Mouse (Mus musculus) heart, embryonic 10.5 days (tissue): Measurements from ENCODE around the gene Tctn3. TPM values are rescaled to one million over a fixed set of nuclear protein-coding genes. Genes with fewer than 3 reads are reported as not detected.
"Not testable (repeated sequence)": the region's sequence is repeated elsewhere in the genome, so short reads cannot be mapped to it uniquely, and the experiment has no call there.

ENCODE experiments used
- DNase-seq: peaks from one replicate; pipeline ENCODE4 v3.0.0-alpha.2; 2017; ENCODE audit warnings: low spot score
- H3K27ac ChIP-seq: fragments of 300-500 bp; sonication (generic); 2 replicates; pipeline ENCODE4 v1.5.1; 2016; ENCODE audit warnings: mild to moderate bottlenecking
- H3K27me3 ChIP-seq: fragments of 300-500 bp; sonication (generic); 2 replicates; pipeline ENCODE4 v1.6.1; 2016; ENCODE audit warnings: mild to moderate bottlenecking; ENCODE audit not compliant: poor library complexity, insufficient read depth, severe bottlenecking
- H3K36me3 ChIP-seq: fragments of 300-500 bp; sonication (generic); 2 replicates; pipeline ENCODE4 v1.6.1; 2016; ENCODE audit warnings: mild to moderate bottlenecking, moderate library complexity
- H3K4me1 ChIP-seq: fragments of 300-500 bp; sonication (generic); 2 replicates; pipeline ENCODE4 v1.6.1; 2016; ENCODE audit warnings: mild to moderate bottlenecking
- H3K4me3 ChIP-seq: fragments of 300-500 bp; sonication (generic); 2 replicates; pipeline ENCODE4 v1.5.1; 2016; ENCODE audit warnings: mild to moderate bottlenecking, moderate library complexity
- H3K9me3 ChIP-seq: fragments of 300-500 bp; sonication (generic); 2 replicates; pipeline ENCODE4 v1.6.1; 2016; ENCODE audit warnings: mild to moderate bottlenecking, moderate library complexity
- WGBS: fragments of 180-500 bp; shearing (Covaris S2); methylation state at CpG from one replicate; pipeline ENCODE4 v1.1.7; 2016; 5-methylcytosine and 5-hydroxymethylcytosine counted together
- polyA plus RNA-seq: library from polyadenylated mRNA; unstranded; fragments of >200 nt; fragmentation: Nextera tagmentation; extraction: Ambion mirVana; gene quantifications from 2 replicates; pipeline ENCODE4 v1.2.1, GENCODE M21; 2016

Tctn3 gene
- polyA plus RNA-seq, 1 experiment from 2014 or later: 9.0 TPM

DNA sequence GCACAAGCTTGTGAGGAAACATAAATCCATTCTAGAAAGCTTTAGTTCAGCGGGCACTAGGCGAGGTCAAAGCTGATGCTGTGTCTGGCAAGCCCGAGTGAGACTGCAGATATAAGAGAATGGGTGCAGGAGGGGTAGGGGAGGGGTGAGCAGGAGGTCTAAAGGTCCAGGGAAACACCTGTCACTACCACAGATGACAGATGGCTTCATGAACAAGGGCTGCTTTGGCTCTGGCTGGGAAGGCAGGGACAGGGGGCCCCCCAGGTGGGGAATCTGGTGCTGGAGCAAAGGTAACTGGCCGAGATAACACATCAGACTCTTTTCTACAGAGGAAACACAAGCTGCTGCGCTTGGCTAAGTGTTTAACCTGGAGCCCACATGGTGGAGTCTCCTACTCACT, 36.6 kb downstream of the Tctn3 start:
- WGBS: 69% methylated on average over 5 of the region's 5 CpGs
- H3K27me3 ChIP-seq: no peaks in the 10 kb centered on the region
- H3K36me3 ChIP-seq: peaks cover 96% of the 10 kb centered on the region
- H3K4me3 ChIP-seq: no peak overlapping the region
- DNase-seq: no peak
- H3K9me3 ChIP-seq: 0 out of 2 replicates have a peak, but pooled peaks cover 5% of the 10 kb centered on the region
- H3K4me1 ChIP-seq: no peaks in the 10 kb centered on the region
- no peak overlapping the region for H3K27ac ChIP-seq

DNA sequence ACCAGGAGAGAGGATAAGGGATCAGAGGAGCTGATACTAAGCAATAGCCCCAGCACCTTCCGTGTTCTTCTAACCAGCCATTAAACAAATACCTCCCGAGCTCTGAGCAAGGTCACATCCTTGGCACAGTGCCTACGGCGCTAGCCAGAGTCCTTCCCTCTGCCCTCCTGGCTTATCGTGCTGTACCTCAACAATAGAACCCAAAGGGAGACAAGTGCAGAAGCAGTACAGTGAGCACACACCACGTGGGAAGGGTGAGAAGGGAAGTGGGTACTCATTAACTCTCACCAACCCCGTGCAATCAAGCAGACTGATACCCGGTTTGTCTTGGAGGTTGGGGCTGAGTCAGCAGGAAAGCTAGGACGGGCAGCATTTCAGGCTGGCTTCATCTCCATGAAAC, 41.3 kb downstream of the Tctn3 start:
- H3K36me3 ChIP-seq: peaks cover 98% of the 10 kb centered on the region
- no peak for DNase-seq
- no peak overlapping the region for H3K4me3 ChIP-seq
- WGBS: 92% methylated on average over 9 of the region's 9 CpGs
- H3K27me3 ChIP-seq: no peaks in the 10 kb centered on the region
- H3K27ac ChIP-seq: no peak overlapping the region
- peaks cover 14% of the 10 kb centered on the region; the same call in 1 of the 2 replicates for H3K9me3 ChIP-seq
- no peaks in the 10 kb centered on the region for H3K4me1 ChIP-seq

DNA sequence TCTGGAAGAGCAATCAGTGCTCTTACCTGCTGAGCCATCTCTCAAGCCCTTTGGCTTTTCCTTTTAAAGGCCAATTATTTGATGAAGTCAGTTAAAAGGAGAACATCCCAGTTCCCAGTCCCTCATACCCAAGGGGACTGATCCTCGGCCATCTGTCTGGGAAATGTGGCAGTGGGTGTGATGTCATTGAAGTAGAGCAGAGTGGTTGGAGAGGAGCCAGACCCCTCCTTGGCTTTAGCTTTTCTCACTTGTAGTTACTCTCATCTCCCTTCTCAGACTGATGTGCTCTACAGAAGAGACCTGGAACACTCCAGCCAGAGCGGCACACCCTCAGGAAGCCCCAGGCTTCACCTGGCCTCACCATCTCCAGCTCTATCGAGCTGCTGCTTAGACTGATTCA, 44.4 kb downstream of the Tctn3 start:
- Histone ChIP-seq H3K27ac (no peak overlapping the region; the same call in 1 of the 2 replicates), H3K4me1 (peaks cover 14% of the 10 kb centered on the region), H3K36me3 (peaks cover 97% of the 10 kb centered on the region), H3K9me3 (peaks cover 14% of the 10 kb centered on the region; the same call in 1 of the 2 replicates), H3K4me3 (no peak overlapping the region), H3K27me3 (no peaks in the 10 kb centered on the region)
- no peak for DNase-seq
- 91% methylated on average over 3 of the region's 3 CpGs for WGBS

- H3K4me3 ChIP-seq: no peak overlapping the region
- peak overlapping the region; percentile 25; the same call in 1 of the 2 replicates for H3K27ac ChIP-seq
- no peaks in the 10 kb centered on the region for H3K9me3 ChIP-seq
- peaks cover 73% of the 10 kb centered on the region for H3K36me3 ChIP-seq
- no peaks in the 10 kb centered on the region for H3K27me3 ChIP-seq
- DNase-seq: no peak
- H3K4me1 ChIP-seq: peaks cover 14% of the 10 kb centered on the region
- 65% methylated on average over 10 of the region's 10 CpGs for WGBS
These were observed 48.0 kb downstream of the Tctn3 start for GRCm38 (mm10) chr19:40563880-40564645.

GRCm38 (mm10) chr19:40561521-40561920, 50.5 kb downstream of the Tctn3 start:
- not testable (repeated sequence) for H3K9me3 ChIP-seq, H3K27me3 ChIP-seq, H3K27ac ChIP-seq, H3K4me3 ChIP-seq, DNase-seq
- Histone ChIP-seq H3K4me1 (peaks cover 14% of the 10 kb centered on the region), H3K36me3 (peaks cover 68% of the 10 kb centered on the region)
- WGBS: 67% methylated on average over 19 of the region's 31 CpGs

GRCm38 (mm10) chr19:40556029-40556428, 56.0 kb downstream of the Tctn3 start:
- Histone ChIP-seq H3K4me3 (no peak overlapping the region), H3K4me1 (no peaks in the 10 kb centered on the region), H3K27ac (no peak overlapping the region), H3K9me3 (0 out of 2 replicates have a peak, but pooled peaks cover 3% of the 10 kb centered on the region), H3K27me3 (no peaks in the 10 kb centered on the region), H3K36me3 (peaks cover 74% of the 10 kb centered on the region)
- WGBS: 83% methylated on average over 7 of the region's 7 CpGs
- DNase-seq: no peak

DNA sequence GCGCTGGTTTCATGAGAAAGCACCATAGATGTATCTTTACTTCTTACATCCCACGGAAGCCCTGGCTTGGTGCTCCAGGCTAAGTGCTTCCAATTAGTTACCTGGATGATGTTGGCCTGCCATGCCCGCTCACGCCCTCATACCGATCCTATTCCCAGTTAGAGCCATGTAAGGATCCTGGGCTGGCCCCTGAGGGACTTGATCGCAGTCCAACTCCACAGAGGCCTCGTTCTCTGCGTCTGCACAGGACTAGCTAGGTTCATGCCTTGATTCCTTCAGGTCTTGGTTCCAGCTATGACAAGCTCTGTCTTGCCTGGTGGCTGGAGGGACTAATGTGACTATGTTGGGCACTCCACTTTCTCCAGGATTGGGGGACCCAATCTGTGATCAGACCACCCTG, 56.9 kb downstream of the Tctn3 start:
- no peaks in the 10 kb centered on the region for H3K27me3 ChIP-seq
- no peaks in the 10 kb centered on the region for H3K4me1 ChIP-seq
- DNase-seq: no peak
- peaks cover 82% of the 10 kb centered on the region for H3K36me3 ChIP-seq
- H3K27ac ChIP-seq: no peak overlapping the region
- H3K9me3 ChIP-seq: 0 out of 2 replicates have a peak, but pooled peaks cover 3% of the 10 kb centered on the region
- 97% methylated on average over 8 of the region's 8 CpGs for WGBS
- H3K4me3 ChIP-seq: no peak overlapping the region

DNA sequence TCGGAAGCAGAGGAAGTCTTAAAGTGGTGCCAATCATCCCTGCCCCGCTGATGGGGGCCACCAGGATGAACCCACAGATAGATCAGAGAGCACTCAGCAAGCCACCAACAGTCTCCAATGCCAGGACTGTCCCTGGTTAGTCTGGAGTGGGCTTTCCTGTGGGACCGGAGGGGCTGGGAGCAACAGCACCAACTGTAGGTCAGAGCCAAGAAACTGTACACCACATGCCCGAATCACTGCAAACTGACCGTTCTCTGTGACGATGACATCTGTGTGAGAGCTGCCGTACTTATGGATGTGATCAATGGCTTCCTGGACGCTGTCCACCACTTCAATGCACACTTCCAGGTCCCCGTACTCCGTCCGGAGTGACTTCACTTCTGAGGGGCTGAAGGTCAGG, 57.7 kb downstream of the Tctn3 start:
- Histone ChIP-seq H3K4me1 (peaks cover 3% of the 10 kb centered on the region), H3K9me3 (0 out of 2 replicates have a peak, but pooled peaks cover 3% of the 10 kb centered on the region), H3K4me3 (no peak overlapping the region), H3K27me3 (no peaks in the 10 kb centered on the region), H3K36me3 (peaks cover 84% of the 10 kb centered on the region), H3K27ac (no peak overlapping the region)
- WGBS: 89% methylated on average over 11 of the region's 11 CpGs
- no peak for DNase-seq

- H3K36me3 ChIP-seq: peaks cover 84% of the 10 kb centered on the region
- no peaks in the 10 kb centered on the region for H3K27me3 ChIP-seq
- whole genome bisulfite sequencing: 78% methylated on average over 6 of the region's 6 CpGs
- H3K4me1 ChIP-seq: peaks cover 8% of the 10 kb centered on the region
- no peak for DNase-seq
- H3K9me3 ChIP-seq: 0 out of 2 replicates have a peak, but pooled peaks cover 3% of the 10 kb centered on the region
- H3K4me3 ChIP-seq: no peak overlapping the region
- no peak overlapping the region for H3K27ac ChIP-seq
These were observed 58.2 kb downstream of the Tctn3 start for GRCm38 (mm10) chr19:40553849-40554248.

- no peaks in the 10 kb centered on the region for H3K27me3 ChIP-seq
- no peak for DNase-seq
- 85% methylated on average over 14 of the region's 14 CpGs for WGBS
- H3K4me3 ChIP-seq: no peak overlapping the region
- H3K9me3 ChIP-seq: 0 out of 2 replicates have a peak, but pooled peaks cover 3% of the 10 kb centered on the region
- peaks cover 14% of the 10 kb centered on the region for H3K4me1 ChIP-seq
- peaks cover 81% of the 10 kb centered on the region for H3K36me3 ChIP-seq
- no peak overlapping the region for H3K27ac ChIP-seq
These were observed 58.8 kb downstream of the Tctn3 start for GRCm38 (mm10) chr19:40553014-40553789.

DNA sequence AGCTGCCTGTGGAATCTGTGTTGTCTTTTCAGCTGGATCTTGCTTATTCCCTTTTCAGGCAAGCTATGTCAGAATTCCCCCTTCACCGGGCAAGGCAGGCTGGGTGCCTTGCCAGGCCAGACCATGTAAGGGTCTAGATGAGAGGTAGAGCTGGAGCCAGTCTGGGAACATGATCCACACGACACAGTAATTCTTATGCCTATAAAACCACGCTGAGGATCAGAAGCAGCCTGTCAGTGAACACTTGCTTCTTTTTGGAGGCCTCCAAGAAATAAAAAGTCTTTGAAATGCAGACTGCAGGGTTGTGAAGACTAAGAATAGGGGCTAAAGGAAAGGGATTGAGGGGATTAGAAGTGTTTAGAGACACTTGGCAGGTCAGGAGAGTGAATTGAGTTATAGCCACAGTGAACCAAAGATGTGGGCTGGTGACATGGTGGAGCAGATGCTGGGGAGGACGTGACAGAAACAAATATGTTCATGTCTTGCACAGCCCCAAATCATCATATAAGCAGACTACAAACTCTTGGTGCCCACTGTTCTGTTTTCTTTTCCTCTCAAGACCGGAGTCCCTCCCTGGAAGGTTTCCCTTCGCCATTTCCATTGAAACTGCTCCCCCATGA, 62.4 kb downstream of the Tctn3 start:
- Histone ChIP-seq H3K4me3 (no peak overlapping the region), H3K9me3 (no peaks in the 10 kb centered on the region), H3K36me3 (peaks cover 45% of the 10 kb centered on the region), H3K4me1 (peaks cover 14% of the 10 kb centered on the region), H3K27me3 (peaks cover 5% of the 10 kb centered on the region; the same call in 1 of the 2 replicates), H3K27ac (0 out of 2 replicates have a peak overlapping the region, but pooled peaks have one; percentile 3)
- 71% methylated on average over 6 of the region's 6 CpGs for WGBS
- no peak for DNase-seq

GRCm38 (mm10) chr19:40548796-40549515, 63.1 kb downstream of the Tctn3 start:
- Histone ChIP-seq H3K27ac (0 out of 2 replicates have a peak overlapping the region, but pooled peaks have one; percentile 3), H3K4me3 (no peak overlapping the region), H3K36me3 (peaks cover 39% of the 10 kb centered on the region), H3K27me3 (peaks cover 5% of the 10 kb centered on the region; the same call in 1 of the 2 replicates), H3K4me1 (peaks cover 14% of the 10 kb centered on the region), H3K9me3 (no peaks in the 10 kb centered on the region)
- DNase-seq: no peak
- 33% methylated on average over 5 of the region's 5 CpGs for WGBS
